Mouse (Mus musculus): Measurements from ENCODE around the gene Calr. TPM values are rescaled to one million over a fixed set of nuclear protein-coding genes. Genes with fewer than 3 reads are reported as not detected.

Calr gene
- polyA plus RNA-seq, 1 experiment, result not detected

DNA sequence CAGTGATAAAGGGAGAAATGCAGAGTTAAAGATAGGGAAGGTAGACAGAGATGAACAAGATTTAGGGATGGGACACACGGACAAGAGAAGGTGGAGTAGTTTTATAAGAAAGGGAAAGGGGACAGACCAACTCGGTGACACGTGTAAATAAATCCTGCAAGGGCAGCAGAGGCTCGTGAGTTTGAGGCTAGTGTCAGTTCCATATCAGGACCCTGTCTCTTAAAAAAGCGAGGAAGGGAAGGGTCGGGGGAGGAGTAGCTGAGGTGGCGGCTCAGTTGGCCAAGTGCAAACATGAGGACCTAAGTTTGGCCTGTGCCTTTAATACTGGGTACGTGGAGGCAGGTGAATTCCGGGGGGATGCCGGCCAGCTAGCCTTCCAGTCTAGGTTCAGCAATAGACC lies 35.4 kb downstream of the Calr start:
- 25% methylated on average over 10 of the region's 10 CpGs for WGBS
- Histone ChIP-seq H3K4me3 (ENCODE audit: insufficient read depth, low read depth, low read length) (peak overlapping the region; percentile 28), H3K4me1 (ENCODE audit: control insufficient read depth, insufficient read depth, low read length) (peaks cover 17% of the 10 kb centered on the region), H3K27ac (ENCODE audit: insufficient read depth, low read depth, low read length) (no peak overlapping the region)
- TF ChIP-seq POLR2A (IDR thresholded peaks at IDR 0.05; ENCODE audit: insufficient read depth, low read depth, low read length), result no peak
- TF ChIP-seq CTCF (IDR thresholded peaks at IDR 0.05; ENCODE audit: insufficient read depth, low read depth, low read length), result no peak

DNA sequence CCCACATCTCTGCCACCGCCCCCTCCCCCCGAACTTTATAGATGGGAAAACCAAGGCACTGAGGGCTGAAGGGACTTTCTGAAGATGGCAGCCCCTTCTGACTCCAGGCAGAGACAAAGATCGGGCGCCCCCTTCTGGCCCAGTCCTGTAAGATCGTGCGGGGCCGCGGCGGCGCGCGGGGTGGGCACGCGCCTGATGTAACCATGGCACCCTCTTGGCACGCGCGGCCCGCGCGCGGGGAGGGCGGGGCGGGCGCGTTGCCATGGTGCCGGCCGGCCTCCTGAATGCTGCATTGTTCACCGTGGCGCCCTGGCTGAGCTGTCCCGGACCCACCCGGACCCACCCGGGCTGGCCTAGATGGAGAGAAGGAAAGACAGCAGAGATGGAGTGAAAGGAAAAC lies 35.8 kb downstream of the Calr start:
- WGBS, result under 1% methylated on average over 32 of the region's 32 CpGs
- Histone ChIP-seq H3K4me1 (ENCODE audit: control insufficient read depth, insufficient read depth, low read length) (peaks cover 17% of the 10 kb centered on the region), H3K4me3 (ENCODE audit: insufficient read depth, low read depth, low read length) (peak overlapping the region; percentile 28), H3K27ac (ENCODE audit: insufficient read depth, low read depth, low read length) (no peak overlapping the region)
- TF ChIP-seq POLR2A (IDR thresholded peaks at IDR 0.05; ENCODE audit: insufficient read depth, low read depth, low read length) (no peak), CTCF (IDR thresholded peaks at IDR 0.05; ENCODE audit: insufficient read depth, low read depth, low read length) (peak; percentile 75)

DNA sequence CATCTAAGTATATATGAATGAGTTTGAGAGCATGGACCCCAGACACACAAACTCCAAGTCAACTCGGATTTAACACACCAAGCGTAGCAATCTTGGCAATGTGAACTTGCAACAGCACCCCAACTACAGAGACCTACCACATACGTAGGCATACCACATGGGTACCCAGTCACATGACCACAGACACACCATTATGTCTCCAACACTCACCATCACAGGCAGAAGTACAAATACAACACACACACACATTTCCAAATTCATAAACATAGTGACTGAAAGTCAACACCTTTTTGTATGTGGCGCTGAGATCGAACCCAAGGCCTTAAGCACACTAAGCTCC lies 36.8 kb downstream of the Calr start:
- WGBS, result 80% methylated on average over 5 of the region's 5 CpGs
- no peak overlapping the region for H3K4me3 ChIP-seq (ENCODE audit: insufficient read depth, low read depth, low read length)
- H3K27ac ChIP-seq (ENCODE audit: insufficient read depth, low read depth, low read length), result no peak overlapping the region
- H3K4me1 ChIP-seq (ENCODE audit: control insufficient read depth, insufficient read depth, low read length), result peaks cover 13% of the 10 kb centered on the region
- TF ChIP-seq POLR2A (IDR thresholded peaks at IDR 0.05; ENCODE audit: insufficient read depth, low read depth, low read length) (no peak), CTCF (IDR thresholded peaks at IDR 0.05; ENCODE audit: insufficient read depth, low read depth, low read length) (no peak)

DNA sequence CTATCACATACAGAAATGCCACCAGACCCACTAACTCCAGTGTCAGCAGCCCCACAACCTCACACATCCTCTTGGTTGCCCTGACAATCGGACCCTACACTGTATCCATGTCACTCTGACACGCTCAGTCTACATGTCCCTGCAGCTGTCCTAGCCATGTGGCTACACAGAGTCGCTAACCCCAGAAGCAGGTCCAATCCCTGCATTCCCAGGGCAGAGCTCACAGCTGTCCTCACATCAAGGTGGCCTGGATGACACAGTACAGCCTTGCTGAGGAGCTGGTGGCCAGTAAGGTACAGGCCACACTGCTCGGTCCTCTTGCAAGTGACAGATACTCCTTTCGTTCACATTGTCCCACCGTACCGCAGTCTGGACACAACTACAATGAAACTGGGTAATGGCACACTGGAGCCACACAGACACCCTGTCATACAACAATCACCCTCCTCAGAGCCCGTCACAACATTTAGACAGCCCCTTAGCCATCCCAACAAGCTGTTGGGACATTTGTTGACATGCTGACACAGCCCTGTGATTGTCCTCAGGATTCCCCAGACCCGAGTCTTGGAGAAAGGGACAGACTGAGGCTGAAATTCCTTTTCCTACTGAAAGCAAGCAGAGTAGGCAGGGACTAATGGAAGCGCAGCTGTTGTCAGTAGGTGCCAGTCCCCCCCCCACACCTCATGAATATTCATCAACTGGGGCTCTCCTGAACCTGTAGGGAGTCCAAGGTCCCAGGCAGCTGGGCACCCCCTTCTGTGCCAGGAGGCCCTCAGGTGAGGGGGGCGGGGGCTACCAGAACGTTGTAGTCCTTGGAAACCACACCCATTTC lies 37.4 kb downstream of the Calr start:
- H3K4me1 ChIP-seq (ENCODE audit: control insufficient read depth, insufficient read depth, low read length), result peaks cover 10% of the 10 kb centered on the region
- no peak overlapping the region for H3K4me3 ChIP-seq (ENCODE audit: insufficient read depth, low read depth, low read length)
- WGBS, result 67% methylated on average over 12 of the region's 12 CpGs
- H3K27ac ChIP-seq (ENCODE audit: insufficient read depth, low read depth, low read length), result no peak overlapping the region
- no peak for TF ChIP-seq CTCF (IDR thresholded peaks at IDR 0.05; ENCODE audit: insufficient read depth, low read depth, low read length)
- TF ChIP-seq POLR2A (IDR thresholded peaks at IDR 0.05; ENCODE audit: insufficient read depth, low read depth, low read length), result no peak

DNA sequence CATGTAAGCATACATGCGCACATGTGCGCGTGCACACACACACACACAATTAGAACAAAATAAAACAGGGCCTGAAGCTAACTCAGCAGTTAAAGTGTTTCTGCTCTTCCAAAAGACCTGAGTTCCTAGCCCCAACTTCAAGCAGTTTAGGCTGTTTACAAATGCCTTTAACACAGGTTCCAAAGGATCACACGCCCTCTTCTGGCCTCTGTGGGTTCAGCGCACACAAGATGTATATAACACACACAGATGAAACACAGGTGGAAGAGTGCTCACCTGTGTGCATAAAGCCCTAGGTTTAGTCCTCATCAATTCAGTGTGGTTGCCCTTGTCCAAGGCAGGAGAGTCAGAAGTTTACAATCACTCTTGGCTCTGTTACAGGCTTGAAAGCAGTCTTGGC lies 40.7 kb downstream of the Calr start:
- TF ChIP-seq POLR2A (IDR thresholded peaks at IDR 0.05; ENCODE audit: insufficient read depth, low read depth, low read length), result no peak
- TF ChIP-seq CTCF (IDR thresholded peaks at IDR 0.05; ENCODE audit: insufficient read depth, low read depth, low read length), result no peak
- peaks cover 7% of the 10 kb centered on the region for H3K4me1 ChIP-seq (ENCODE audit: control insufficient read depth, insufficient read depth, low read length)
- 92% methylated on average over 5 of the region's 5 CpGs for WGBS

DNA sequence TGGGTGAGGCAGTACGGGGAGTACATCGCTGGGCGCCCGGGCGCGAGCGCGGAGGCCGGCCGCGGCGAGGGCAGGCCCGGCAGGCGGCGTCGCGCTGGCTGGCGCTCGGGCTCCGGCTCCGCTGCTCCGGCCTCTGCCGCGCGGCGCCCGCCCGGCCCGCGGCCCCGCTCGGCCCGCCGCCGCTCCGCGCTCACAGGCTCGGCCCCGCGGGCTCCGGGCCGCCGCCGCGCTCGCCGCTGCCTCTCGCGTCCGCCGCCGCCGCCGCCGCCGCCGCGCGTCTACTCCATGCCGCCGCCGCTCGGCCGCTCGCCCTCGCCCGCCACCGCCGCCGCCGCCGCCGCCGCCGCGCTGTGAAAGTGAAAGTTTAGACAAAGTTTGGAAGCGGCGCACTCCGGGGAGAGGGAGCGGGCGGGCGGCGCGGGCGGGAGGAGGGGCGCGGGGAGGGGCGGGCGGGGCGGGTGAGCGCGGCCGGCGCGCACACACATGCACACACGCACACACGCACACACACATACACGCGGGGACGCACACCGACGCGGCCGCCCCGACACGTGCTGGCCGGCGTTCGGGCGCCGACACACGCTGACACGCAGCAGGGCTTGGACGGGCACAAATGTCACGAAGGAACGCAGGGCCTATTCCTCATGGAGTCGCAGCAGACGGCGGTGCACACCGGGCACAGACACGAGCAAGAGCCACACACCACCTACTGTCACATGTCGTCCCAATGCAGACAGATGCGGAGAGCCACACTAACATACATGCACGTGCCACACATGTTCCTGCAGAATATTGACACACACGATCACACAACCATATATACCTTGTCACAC lies 46.5 kb downstream of the Calr start, which contains the start of gene Nfix:
Gene Nfix, minus strand, starts transcription at position 346 of the 833 bp plus-strand sequence.
- 31% methylated on average over 114 of the region's 125 CpGs for WGBS
- H3K4me3 ChIP-seq (ENCODE audit: insufficient read depth, low read depth, low read length), result peak within 1 kb of the TSS; percentile 70
- H3K4me1 ChIP-seq (ENCODE audit: control insufficient read depth, insufficient read depth, low read length), result peaks cover 18% of the 10 kb centered on the region
- no peak for TF ChIP-seq POLR2A (IDR thresholded peaks at IDR 0.05; ENCODE audit: insufficient read depth, low read depth, low read length)
- no peak for TF ChIP-seq CTCF (IDR thresholded peaks at IDR 0.05; ENCODE audit: insufficient read depth, low read depth, low read length)
- 0 out of 2 replicates have a peak within 1 kb of the TSS, but pooled peaks have one; percentile 1 for H3K27ac ChIP-seq (ENCODE audit: insufficient read depth, low read depth, low read length)

More for the DNA sequence above, 40.7 kb downstream of the Calr start:
- Histone ChIP-seq H3K27ac (ENCODE audit: insufficient read depth, low read depth, low read length) (no peak overlapping the region), H3K4me3 (ENCODE audit: insufficient read depth, low read depth, low read length) (no peak overlapping the region)

DNA sequence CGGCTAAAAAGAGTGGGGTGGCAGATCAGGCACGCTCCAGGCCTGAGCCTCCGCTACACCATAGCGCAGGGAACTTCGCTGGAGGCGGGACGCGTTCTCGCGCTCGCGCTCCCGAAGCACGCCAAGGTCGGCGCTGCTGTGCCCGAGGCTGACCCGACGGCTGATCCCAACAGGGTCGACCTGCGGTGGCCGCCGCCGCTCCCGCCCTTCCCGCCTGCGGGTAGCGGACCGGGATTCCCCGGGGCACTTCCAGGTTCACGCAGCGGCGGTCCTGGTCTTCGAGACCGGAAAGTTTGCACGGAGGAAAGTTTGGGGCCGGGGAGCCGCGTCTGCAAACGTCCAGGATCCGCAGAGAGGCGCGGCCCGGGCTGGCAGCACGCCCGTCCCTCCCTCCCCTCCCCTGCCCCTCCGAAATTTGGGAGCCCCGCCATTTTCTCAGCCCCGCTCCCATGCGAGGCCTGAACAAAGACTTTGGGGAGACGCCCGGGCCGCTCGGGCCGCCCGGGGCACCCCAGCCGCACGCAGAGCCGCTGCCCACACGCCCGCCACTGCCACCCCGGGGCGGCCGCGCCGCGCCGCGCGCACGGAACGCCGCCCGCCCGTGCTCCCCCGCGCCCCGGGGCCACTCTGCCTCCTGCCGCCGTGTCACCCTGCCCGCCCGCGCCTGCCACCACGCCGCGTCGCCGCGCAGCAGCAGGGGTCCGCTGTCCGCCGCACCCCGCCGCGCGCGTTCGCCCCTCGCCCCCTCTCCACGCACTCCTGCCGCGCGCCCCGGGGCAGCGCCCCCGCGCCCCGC lies 47.4 kb downstream of the Calr start:
- TF ChIP-seq POLR2A (IDR thresholded peaks at IDR 0.05; ENCODE audit: insufficient read depth, low read depth, low read length), result no peak
- H3K4me1 ChIP-seq (ENCODE audit: control insufficient read depth, insufficient read depth, low read length), result peaks cover 20% of the 10 kb centered on the region
- H3K4me3 ChIP-seq (ENCODE audit: insufficient read depth, low read depth, low read length), result peak overlapping the region; percentile 70
- 0 out of 2 replicates have a peak overlapping the region, but pooled peaks have one; percentile 1 for H3K27ac ChIP-seq (ENCODE audit: insufficient read depth, low read depth, low read length)
- WGBS, result 4% methylated on average over 105 of the region's 108 CpGs

DNA sequence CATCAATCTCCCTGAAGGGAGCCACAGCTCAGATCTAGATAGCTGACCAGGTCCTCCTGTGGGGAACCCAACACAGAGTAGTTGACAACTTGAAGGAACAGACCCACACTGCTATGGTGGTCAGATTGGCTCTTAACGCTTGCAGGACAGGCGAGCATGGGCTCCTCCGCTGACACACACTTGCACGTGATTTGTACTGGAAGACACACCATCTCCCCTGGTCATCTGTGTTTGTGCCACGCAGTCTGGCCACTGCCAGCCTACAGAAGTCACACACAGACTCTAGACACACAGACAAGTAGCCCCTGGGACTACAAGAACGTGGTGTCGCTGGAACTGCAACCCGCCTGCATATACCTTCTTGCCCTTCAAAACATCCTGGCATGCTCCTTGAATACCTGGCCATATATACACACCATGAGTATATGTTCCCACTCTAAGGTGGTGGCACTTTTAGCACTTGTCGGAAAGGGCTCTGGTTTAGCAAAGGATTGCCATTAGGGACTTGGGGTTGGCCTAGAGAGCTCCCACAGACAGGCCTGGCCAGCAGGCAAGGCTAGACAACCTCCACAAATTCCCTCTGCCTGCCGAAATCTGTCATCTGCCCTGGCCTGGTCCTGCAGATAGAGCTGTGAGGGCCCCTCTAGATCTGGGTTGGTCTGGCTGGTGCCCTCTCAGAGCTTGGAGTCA lies 48.1 kb downstream of the Calr start:
- peak overlapping the region; percentile 70 for H3K4me3 ChIP-seq (ENCODE audit: insufficient read depth, low read depth, low read length)
- TF ChIP-seq POLR2A (IDR thresholded peaks at IDR 0.05; ENCODE audit: insufficient read depth, low read depth, low read length) (no peak), CTCF (IDR thresholded peaks at IDR 0.05; ENCODE audit: insufficient read depth, low read depth, low read length) (no peak)
- WGBS, result 75% methylated on average over 10 of the region's 10 CpGs
- H3K4me1 ChIP-seq (ENCODE audit: control insufficient read depth, insufficient read depth, low read length), result peaks cover 27% of the 10 kb centered on the region
- H3K27ac ChIP-seq (ENCODE audit: insufficient read depth, low read depth, low read length), result 0 out of 2 replicates have a peak overlapping the region, but pooled peaks have one; percentile 1

Data from olfactory bulb, adult 2 months (tissue).